18 mouse cellular contexts compared by ENCODE assay signal in the genomic region with DNA sequence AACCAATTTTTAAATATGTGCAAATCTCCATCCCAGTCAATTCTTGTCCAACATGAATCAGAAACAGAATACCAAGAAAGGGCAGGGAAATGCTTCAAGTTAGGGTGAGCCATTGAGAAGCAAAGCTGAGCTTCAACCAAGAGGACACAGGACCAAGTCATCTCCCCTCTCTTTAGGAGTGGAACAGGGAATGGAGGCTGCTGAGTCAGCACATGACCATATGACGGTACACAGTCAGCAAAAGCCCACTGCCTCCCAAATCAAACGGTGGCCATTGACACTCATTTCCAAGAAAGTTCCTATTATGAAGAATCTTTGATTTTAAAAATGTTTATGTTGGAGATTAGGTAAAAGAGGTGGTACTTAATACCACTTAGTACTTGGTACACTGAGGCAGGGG. TPM values are rescaled to one million over a fixed set of nuclear protein-coding genes. Genes with fewer than 3 reads are reported as not detected.
"Had no signal": no experiment of that assay in that cellular context is flagged by ENCODE, and none has a peak within 500 bp of the region (broad histone marks: within the 10 kb centered on the region; RNA-seq: fewer than 3 reads in every experiment).

No protein-coding gene starts in this region.

- H3K27ac ChIP-seq: neural tube, embryonic 12.5 days; neural tube, embryonic 13.5 days; neural tube, embryonic 15.5 days; stomach, embryonic 15.5 days; stomach, postnatal 0 days had no signal

- H3K9ac ChIP-seq: neural tube, embryonic 12.5 days; neural tube, embryonic 13.5 days; neural tube, embryonic 15.5 days; stomach, embryonic 15.5 days had no signal

- H3K9me3 ChIP-seq: neural tube, embryonic 12.5 days; neural tube, embryonic 13.5 days; neural tube, embryonic 15.5 days; stomach, embryonic 15.5 days had no signal

- H3K27me3 ChIP-seq: neural tube, embryonic 12.5 days; neural tube, embryonic 13.5 days; neural tube, embryonic 15.5 days; stomach, embryonic 15.5 days had no signal

- H3K36me3 ChIP-seq: neural tube, embryonic 12.5 days; neural tube, embryonic 13.5 days; neural tube, embryonic 15.5 days; stomach, embryonic 15.5 days had no signal

- H3K4me2 ChIP-seq: neural tube, embryonic 12.5 days; neural tube, embryonic 13.5 days; neural tube, embryonic 15.5 days; stomach, embryonic 15.5 days had no signal

- H3K4me3 ChIP-seq: neural tube, embryonic 12.5 days; neural tube, embryonic 13.5 days; neural tube, embryonic 15.5 days; stomach, embryonic 15.5 days had no signal

- DNase-seq: retina, postnatal 1 day; right cerebral cortex, postnatal 14 days; right cerebral cortex, postnatal 25 days; right cerebral cortex, postnatal 4 days; spleen, adult 18-20 months; thymus, adult 18-20 months; thymus, adult 2 months; thymus, postnatal 14 days; thymus, postnatal 25 days; thymus, postnatal 36 days; thymus, postnatal 4 days had no signal

- H3K4me1 ChIP-seq: neural tube, embryonic 12.5 days; neural tube, embryonic 13.5 days; stomach, embryonic 15.5 days had no signal

RNA-seq across cellular contexts. Expression of a gene that starts 44.4 kb away (rescaled TPM):
- polyA plus RNA-seq: spleen, adult 2 months; thymus, postnatal 0 days had no signal
